Mouse (Mus musculus) spleen, postnatal 10 days (tissue): ENCODE measurements around the gene Smug1.

ENCODE experiments used
- DNase-seq, 2 experiments: peaks; one replicate each; pipeline ENCODE4 v3.0.0; 2021 to 2022; ENCODE audit warnings: low spot score in 2 of 2

Smug1 gene

GRCm38 (mm10) chr15:103177611-103178041 lies 10.7 kb upstream of the Smug1 start:
- no peak for DNase-seq

DNA sequence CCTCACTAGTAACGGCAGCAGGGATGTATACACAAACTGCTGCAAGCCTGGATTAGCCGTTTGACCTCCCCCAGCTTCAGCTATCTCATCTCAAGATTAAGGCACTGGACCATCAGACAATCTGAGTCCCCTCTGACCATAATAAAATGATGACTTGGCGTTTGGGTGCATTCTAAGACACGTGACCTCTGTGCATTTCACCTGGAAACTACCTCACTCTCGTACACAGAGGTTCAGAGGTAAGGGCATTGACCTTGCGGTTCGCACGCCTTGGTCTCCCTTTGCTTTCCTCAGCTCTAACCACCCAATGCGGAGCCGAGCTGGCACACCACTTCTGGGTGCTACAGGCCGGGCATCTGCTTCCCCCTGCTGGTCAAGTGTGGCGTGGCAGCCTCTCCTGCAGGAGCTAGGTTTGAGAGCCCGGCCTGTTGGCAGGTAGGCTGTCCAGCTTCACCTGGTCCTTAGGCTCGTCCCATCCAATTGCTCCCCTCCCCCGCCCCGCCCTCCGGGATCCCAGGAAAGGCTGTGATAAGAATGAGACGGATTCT lies 10.1 kb upstream of the Smug1 start:
- DNase-seq: peak; percentile 90 to 93

- DNase-seq: no peak
Measured at GRCm38 (mm10) chr15:103173251-103173650, 6.4 kb upstream of the Smug1 start.

GRCm38 (mm10) chr15:103172537-103172936 lies 5.6 kb upstream of the Smug1 start:
- DNase-seq: peak in 1 of 2 experiments; percentile 68

GRCm38 (mm10) chr15:103171276-103171675 lies 4.4 kb upstream of the Smug1 start:
- DNase-seq: no peak

- peak in 1 of 2 experiments; percentile 45 for DNase-seq
Measured at GRCm38 (mm10) chr15:103170316-103170679, 3.4 kb upstream of the Smug1 start.

- no peak for DNase-seq
Measured at GRCm38 (mm10) chr15:103169612-103170315, 2.9 kb upstream of the Smug1 start.

DNA sequence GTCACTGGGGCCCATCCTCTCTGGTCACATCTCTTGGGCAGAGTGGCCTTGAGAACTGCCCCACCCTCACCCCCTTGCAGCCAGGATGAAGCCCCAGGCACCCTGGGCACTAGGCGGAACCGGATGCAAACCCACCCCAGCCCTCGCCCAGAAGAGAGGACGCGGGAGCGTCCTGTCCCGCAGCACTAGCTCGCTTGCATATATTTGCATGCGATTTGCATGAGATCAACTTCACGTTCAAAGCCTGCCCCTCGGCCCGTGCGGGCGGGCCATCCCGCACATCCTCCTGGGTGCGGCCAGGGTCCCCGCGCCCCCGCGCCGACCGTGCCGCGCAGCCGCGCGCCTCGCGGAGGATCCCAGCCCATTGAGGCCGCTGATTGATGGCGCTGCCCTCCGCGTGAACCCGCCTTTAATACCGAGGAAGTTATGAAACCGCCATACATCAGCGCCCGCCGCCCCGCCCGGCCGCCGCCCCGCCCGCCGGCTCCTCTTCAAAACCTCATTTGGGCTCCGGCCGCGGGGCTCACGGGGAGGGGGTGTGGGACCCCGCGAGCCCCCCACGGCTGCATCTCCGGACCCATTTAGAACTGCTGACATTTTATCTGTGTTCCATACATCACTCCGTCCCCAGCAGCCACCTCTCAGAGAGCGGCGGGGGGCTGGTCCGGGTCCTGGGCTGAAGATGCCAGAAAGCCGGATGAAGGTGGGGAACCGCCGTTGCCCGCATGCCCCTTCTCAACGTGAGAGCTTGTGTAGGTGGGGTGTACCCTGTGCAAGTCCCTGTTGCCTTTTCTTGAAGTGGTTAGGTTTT lies 2.1 kb upstream of the Smug1 start:
- peak in 1 of 2 experiments; percentile 61 for DNase-seq

DNA sequence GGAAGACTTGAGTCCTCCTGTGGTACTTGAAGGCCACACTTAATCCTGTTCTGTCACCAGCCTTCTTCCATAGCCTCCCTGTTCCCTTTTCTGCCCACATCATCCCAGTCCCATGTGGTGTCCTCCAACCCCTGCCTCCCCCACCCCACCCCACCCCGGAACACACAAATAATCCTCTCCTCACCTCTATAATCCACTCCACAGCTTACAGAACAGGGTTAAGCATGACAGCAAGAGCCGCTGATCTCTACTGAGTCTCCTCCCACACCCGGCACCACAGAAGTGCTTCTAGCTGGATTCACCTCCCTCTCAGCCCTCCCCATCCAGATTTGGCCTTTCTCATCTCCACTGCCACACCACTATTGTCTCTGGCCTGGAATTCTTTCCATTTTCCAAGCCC lies 894 bp upstream of the Smug1 start:
- DNase-seq: no peak

DNA sequence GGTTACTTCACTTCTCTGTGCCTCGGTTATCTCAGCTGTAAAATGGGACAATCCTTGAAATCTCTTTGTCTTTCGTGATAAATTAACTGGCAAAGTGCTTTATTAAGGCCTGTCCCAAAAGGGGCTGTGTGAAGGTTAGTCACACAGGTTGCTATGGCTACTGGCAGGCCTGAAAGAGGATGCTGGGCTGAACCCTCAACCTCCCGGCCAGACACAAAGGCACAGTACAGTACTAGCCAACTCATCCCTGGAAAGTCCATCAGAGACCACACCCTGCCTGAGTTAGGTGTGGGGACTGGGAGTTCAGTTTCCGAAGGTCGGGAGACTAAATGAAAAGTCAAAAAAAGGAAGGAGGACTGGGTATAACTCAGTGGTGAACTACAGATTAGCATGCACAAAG lies 968 bp downstream of the Smug1 start:
- DNase-seq: no peak

GRCm38 (mm10) chr15:103165379-103165778 lies 1.5 kb downstream of the Smug1 start:
- peak; percentile 68 to 88 for DNase-seq

DNA sequence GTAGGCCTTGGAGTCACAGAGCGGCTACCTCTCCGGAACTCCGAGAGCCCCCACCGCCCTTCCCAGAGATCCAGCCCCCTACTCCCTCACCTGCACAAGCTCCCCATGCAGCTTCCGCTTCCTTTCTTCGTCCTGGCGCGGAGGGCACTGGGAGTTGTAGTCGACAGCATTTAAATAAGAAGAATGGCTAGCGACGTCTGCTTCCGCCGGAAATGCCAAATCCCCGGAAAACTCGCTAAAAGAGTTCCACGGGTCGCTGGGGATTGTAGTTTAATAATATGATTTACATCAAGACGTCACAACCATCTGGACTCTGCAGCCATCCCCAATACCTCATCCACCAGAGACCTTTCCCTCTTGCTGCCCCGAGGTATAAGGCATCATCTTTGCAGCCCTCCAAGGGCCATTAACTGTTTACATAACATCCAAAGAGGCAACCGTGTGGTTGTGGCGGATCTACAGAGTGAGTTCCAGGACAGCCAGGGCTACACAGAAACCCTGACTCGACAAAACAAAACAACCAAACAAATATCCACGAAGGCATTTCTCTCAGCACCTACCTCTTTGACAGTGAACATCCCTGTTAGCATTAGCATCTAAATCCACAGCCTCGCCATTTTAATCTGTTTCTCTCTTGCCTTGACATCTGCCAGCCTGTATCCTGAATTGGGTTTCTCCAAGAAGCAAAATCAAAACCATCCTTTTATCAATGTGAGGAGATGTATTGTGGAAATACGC lies 3.5 kb downstream of the Smug1 start:
- peak in 1 of 2 experiments; percentile 87 for DNase-seq

GRCm38 (mm10) chr15:103157585-103157984 lies 9.3 kb downstream of the Smug1 start:
- no peak for DNase-seq

DNA sequence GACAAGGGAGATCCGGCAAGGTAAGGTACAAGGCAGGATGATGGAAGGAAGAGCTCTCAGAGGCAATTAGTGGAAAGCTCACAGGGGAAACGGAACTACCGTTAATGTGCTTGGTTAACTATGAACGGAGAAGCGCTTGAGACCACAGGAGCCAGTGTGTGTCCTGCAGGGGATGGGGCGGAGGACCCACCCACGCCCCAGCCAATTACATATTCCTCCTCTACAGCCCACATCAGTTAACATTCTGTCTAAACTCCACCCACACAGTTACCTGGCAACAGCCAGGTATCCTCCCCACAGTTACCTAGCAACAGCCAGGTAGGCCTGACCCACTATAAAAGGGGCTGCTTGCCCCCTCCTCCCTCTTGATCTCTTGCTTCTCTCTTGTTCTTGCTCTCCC lies 10.0 kb downstream of the Smug1 start:
- no peak for DNase-seq

GRCm38 (mm10) chr15:103155366-103156321 lies 11.2 kb downstream of the Smug1 start:
- DNase-seq: no peak

DNA sequence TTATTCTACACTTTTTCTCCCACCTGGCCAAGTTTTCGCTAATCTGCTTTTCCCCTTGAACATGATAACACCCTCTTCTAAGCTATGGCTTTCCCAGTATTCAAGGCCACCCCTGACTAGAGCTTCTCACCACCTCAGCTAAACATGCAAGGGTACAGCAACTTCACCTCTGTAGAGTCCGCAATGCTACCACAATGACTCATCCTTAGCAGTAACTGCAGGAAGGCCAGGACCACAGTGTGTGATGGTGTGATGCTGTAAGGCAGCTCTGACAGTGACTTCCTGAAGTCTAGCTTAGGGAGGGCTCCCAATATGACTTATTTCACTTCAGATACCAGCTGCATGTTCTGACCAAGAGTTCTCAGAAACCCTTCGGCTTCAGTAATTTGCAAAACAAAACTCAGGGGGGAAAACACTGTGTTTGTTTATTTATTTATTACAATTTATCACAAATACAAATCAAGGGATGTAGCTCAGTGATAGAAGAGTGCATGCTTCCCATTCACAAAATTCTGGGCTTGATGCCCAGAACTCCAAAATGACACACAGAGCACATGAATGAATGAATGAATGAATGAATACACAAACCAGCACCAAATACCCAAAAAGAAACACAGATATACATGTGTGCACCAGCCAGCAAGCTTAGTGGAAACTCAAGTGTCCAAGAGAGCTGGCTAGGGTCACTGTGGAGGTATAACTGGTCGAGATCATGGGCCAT lies 13.8 kb downstream of the Smug1 start:
- DNase-seq: no peak

- no peak for DNase-seq
Measured at GRCm38 (mm10) chr15:103152371-103152770, 14.5 kb downstream of the Smug1 start.

GRCm38 (mm10) chr15:103147779-103148178 lies 19.1 kb downstream of the Smug1 start:
- no peak for DNase-seq

- no peak for DNase-seq
Measured at GRCm38 (mm10) chr15:103147422-103147690, 19.5 kb downstream of the Smug1 start.

- no peak for DNase-seq
Measured at GRCm38 (mm10) chr15:103146627-103147421, 20.1 kb downstream of the Smug1 start.
